Mouse (Mus musculus) kidney, adult 2 months (tissue): Measurements from ENCODE around the gene Gm26897.

Source experiments
- CTCF ChIP-seq: fragments of 200-500 bp; conservative IDR thresholded peaks from 2 replicates; pipeline ENCODE4 v1.5.1; 2011; ENCODE audit warnings: low read depth, mild to moderate bottlenecking, control low read depth, low read length, moderate library complexity, mixed read lengths; ENCODE audit not compliant: insufficient read depth, insufficient read length
- POLR2A ChIP-seq: fragments of 200-500 bp; IDR thresholded peaks from one replicate; pipeline ENCODE4 v1.6.1; 2011; ENCODE audit warnings: low read depth, low read length, control low read depth

DNA sequence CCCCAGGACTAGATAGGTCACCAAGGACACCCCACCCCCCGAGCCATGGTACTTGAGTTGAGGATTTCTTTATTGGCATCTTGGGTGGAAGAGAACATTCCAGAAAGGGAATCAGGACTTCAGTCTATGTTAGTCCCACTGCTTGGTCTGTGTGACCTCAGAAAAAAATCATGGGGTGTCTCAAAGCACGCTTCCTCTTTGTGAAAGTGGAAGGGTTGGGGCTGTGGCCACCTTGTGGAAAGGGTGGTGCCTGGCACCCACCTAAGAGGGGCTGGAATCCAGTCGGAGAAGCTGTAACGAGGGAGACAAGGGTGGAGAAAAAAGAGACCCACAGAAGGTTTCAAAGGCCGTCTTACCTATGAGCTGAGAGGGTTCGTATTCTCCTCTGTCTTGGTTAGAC lies 5.8 kb downstream of the Gm26897 start:
- no peak for TF ChIP-seq POLR2A
- no peak for TF ChIP-seq CTCF
